Mouse (Mus musculus): ENCODE measurements around the gene 1110051M20Rik. TPM values are rescaled to one million over a fixed set of nuclear protein-coding genes. Genes with fewer than 3 reads are reported as not detected.

Gene 1110051M20Rik
- polyA plus RNA-seq, 1 experiment from 2014 or later = 102 TPM

GRCm38 (mm10) chr2:91308680-91309079 lies 135.8 kb downstream of the 1110051M20Rik start:
- H3K9me3 ChIP-seq (ENCODE audit: control insufficient read depth, low read length) = no peaks in the 10 kb centered on the region
- H3K36me3 ChIP-seq (ENCODE audit: control insufficient read depth, insufficient read depth, low read length) = no peaks in the 10 kb centered on the region
- H3K4me3 ChIP-seq (ENCODE audit: low read depth, low read length) = no peak overlapping the region
- H3K27ac ChIP-seq (ENCODE audit: low read depth, low read length) = no peak overlapping the region
- 0 out of 2 replicates have a peak, but pooled peaks cover 3% of the 10 kb centered on the region for H3K4me1 ChIP-seq (replicated peaks; ENCODE audit: control insufficient read depth, insufficient read depth, low read length)
- 55% methylated on average over 5 of the region's 5 CpGs for WGBS
- no peaks in the 10 kb centered on the region for H3K27me3 ChIP-seq (ENCODE audit: control insufficient read depth, insufficient read depth, low read length)
- no peak overlapping the region for H3K9ac ChIP-seq (ENCODE audit: low read length)
- H3K4me2 ChIP-seq (ENCODE audit: low read depth, low read length, severe bottlenecking) = no peak overlapping the region
- DNase-seq (ENCODE audit: low spot score) (no peak), ATAC-seq (replicated peaks; ENCODE audit: low FRiP score) (no peak)

DNA sequence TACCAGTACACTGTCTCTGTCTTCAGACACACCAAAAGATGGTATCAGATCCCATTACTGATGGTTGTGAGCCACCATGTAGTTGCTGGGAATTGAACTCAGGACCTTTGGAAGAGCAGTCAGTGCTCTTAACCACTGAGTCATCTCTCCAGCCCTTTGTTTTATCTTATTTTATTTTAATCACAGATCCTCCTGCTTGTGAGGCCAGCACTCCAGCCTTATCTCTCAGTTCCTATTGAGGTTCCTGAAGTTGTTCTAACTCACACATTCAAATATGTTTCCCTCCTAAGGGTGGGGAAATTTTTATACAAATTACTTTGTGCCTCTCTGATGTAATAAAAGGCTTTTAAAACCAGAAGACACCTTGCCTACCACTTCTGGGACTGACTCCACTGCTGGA lies 137.9 kb downstream of the 1110051M20Rik start:
- H3K27me3 ChIP-seq (ENCODE audit: control insufficient read depth, insufficient read depth, low read length) = no peaks in the 10 kb centered on the region
- H3K4me2 ChIP-seq (ENCODE audit: low read depth, low read length, severe bottlenecking) = no peak overlapping the region
- no peaks in the 10 kb centered on the region for H3K9me3 ChIP-seq (ENCODE audit: control insufficient read depth, low read length)
- no peak overlapping the region for H3K27ac ChIP-seq (ENCODE audit: low read depth, low read length)
- no peaks in the 10 kb centered on the region for H3K36me3 ChIP-seq (ENCODE audit: control insufficient read depth, insufficient read depth, low read length)
- no peak for DNase-seq (ENCODE audit: low spot score)
- no peak overlapping the region for H3K9ac ChIP-seq (ENCODE audit: low read length)
- no peak for ATAC-seq (replicated peaks; ENCODE audit: low FRiP score)
- H3K4me1 ChIP-seq (replicated peaks; ENCODE audit: control insufficient read depth, insufficient read depth, low read length) = no peaks in the 10 kb centered on the region
- H3K4me3 ChIP-seq (ENCODE audit: low read depth, low read length) = no peak overlapping the region

- no peaks in the 10 kb centered on the region for H3K9me3 ChIP-seq (ENCODE audit: control insufficient read depth, low read length)
- no peaks in the 10 kb centered on the region for H3K4me1 ChIP-seq (replicated peaks; ENCODE audit: control insufficient read depth, insufficient read depth, low read length)
- no peaks in the 10 kb centered on the region for H3K36me3 ChIP-seq (ENCODE audit: control insufficient read depth, insufficient read depth, low read length)
- no peaks in the 10 kb centered on the region for H3K27me3 ChIP-seq (ENCODE audit: control insufficient read depth, insufficient read depth, low read length)
- H3K4me2 ChIP-seq (ENCODE audit: low read depth, low read length, severe bottlenecking) = no peak overlapping the region
- ATAC-seq (replicated peaks; ENCODE audit: low FRiP score) = no peak
- WGBS = 92% methylated on average over 9 of the region's 9 CpGs
- DNase-seq (ENCODE audit: low spot score) = no peak
- H3K27ac ChIP-seq (ENCODE audit: low read depth, low read length) = no peak overlapping the region
- no peak overlapping the region for H3K9ac ChIP-seq (ENCODE audit: low read length)
- H3K4me3 ChIP-seq (ENCODE audit: low read depth, low read length) = no peak overlapping the region
Observed at GRCm38 (mm10) chr2:91305926-91306325, 138.6 kb downstream of the 1110051M20Rik start.

GRCm38 (mm10) chr2:91302845-91303244 lies 141.7 kb downstream of the 1110051M20Rik start:
- 85% methylated on average over 3 of the region's 3 CpGs for WGBS
- no peaks in the 10 kb centered on the region for H3K9me3 ChIP-seq (ENCODE audit: control insufficient read depth, low read length)
- ATAC-seq (replicated peaks; ENCODE audit: low FRiP score) = no peak

DNA sequence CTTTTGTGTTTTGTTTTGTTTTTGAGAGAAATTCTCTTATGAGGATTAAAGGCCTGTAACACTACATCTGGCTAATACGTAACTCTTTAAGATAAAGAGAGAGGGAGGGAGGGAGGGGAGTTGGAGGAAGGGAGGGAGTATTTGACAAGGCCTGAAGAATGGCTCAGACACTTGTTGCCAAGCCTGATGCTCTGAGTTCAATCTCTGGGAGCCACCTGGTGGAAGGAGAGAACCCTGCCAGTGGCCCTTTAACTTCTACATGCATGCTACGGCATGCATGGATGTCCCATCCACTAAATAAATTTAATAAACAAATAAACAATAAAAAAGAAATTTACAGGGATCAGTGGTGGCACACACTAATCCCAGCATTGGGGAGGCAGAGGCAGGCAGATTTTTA lies 142.7 kb downstream of the 1110051M20Rik start:
- no peaks in the 10 kb centered on the region for H3K27me3 ChIP-seq (ENCODE audit: control insufficient read depth, insufficient read depth, low read length)
- WGBS = 82% methylated on average over 2 of the region's 2 CpGs
- H3K27ac ChIP-seq (ENCODE audit: low read depth, low read length) = no peak overlapping the region
- no peaks in the 10 kb centered on the region for H3K9me3 ChIP-seq (ENCODE audit: control insufficient read depth, low read length)
- no peak overlapping the region for H3K4me2 ChIP-seq (ENCODE audit: low read depth, low read length, severe bottlenecking)
- no peak overlapping the region for H3K4me3 ChIP-seq (ENCODE audit: low read depth, low read length)
- no peak for ATAC-seq (replicated peaks; ENCODE audit: low FRiP score)
- no peaks in the 10 kb centered on the region for H3K36me3 ChIP-seq (ENCODE audit: control insufficient read depth, insufficient read depth, low read length)
- DNase-seq (ENCODE audit: low spot score) = no peak
- no peak overlapping the region for H3K9ac ChIP-seq (ENCODE audit: low read length)
- H3K4me1 ChIP-seq (replicated peaks; ENCODE audit: control insufficient read depth, insufficient read depth, low read length) = no peaks in the 10 kb centered on the region

More at GRCm38 (mm10) chr2:91302845-91303244, 141.7 kb downstream of the 1110051M20Rik start:
- Histone ChIP-seq H3K27ac (ENCODE audit: low read depth, low read length) (no peak overlapping the region), H3K9ac (ENCODE audit: low read length) (no peak overlapping the region), H3K4me2 (ENCODE audit: low read depth, low read length, severe bottlenecking) (no peak overlapping the region), H3K4me3 (ENCODE audit: low read depth, low read length) (no peak overlapping the region), H3K27me3 (ENCODE audit: control insufficient read depth, insufficient read depth, low read length) (no peaks in the 10 kb centered on the region), H3K36me3 (ENCODE audit: control insufficient read depth, insufficient read depth, low read length) (no peaks in the 10 kb centered on the region), H3K4me1 (replicated peaks; ENCODE audit: control insufficient read depth, insufficient read depth, low read length) (no peaks in the 10 kb centered on the region)
- DNase-seq (ENCODE audit: low spot score) = no peak

- Histone ChIP-seq H3K27ac (ENCODE audit: low read depth, low read length) (no peak overlapping the region), H3K4me2 (ENCODE audit: low read depth, low read length, severe bottlenecking) (no peak overlapping the region), H3K27me3 (ENCODE audit: control insufficient read depth, insufficient read depth, low read length) (no peaks in the 10 kb centered on the region), H3K4me3 (ENCODE audit: low read depth, low read length) (no peak overlapping the region), H3K9me3 (ENCODE audit: control insufficient read depth, low read length) (no peaks in the 10 kb centered on the region), H3K36me3 (ENCODE audit: control insufficient read depth, insufficient read depth, low read length) (no peaks in the 10 kb centered on the region), H3K9ac (ENCODE audit: low read length) (no peak overlapping the region), H3K4me1 (replicated peaks; ENCODE audit: control insufficient read depth, insufficient read depth, low read length) (no peaks in the 10 kb centered on the region)
- ATAC-seq (replicated peaks; ENCODE audit: low FRiP score) (no peak), DNase-seq (ENCODE audit: low spot score) (no peak)
- 92% methylated on average over 2 of the region's 2 CpGs for WGBS
Observed at GRCm38 (mm10) chr2:91300784-91301183, 143.7 kb downstream of the 1110051M20Rik start.

GRCm38 (mm10) chr2:91299156-91299555 lies 145.3 kb downstream of the 1110051M20Rik start:
- ATAC-seq (replicated peaks; ENCODE audit: low FRiP score) (no peak), DNase-seq (ENCODE audit: low spot score) (no peak)
- 56% methylated on average over 3 of the region's 3 CpGs for WGBS
- H3K4me2 ChIP-seq (ENCODE audit: low read depth, low read length, severe bottlenecking) = no peak overlapping the region
- no peak overlapping the region for H3K4me3 ChIP-seq (ENCODE audit: low read depth, low read length)
- H3K36me3 ChIP-seq (ENCODE audit: control insufficient read depth, insufficient read depth, low read length) = no peaks in the 10 kb centered on the region
- no peaks in the 10 kb centered on the region for H3K9me3 ChIP-seq (ENCODE audit: control insufficient read depth, low read length)
- H3K9ac ChIP-seq (ENCODE audit: low read length) = no peak overlapping the region
- no peak overlapping the region for H3K27ac ChIP-seq (ENCODE audit: low read depth, low read length)
- H3K4me1 ChIP-seq (replicated peaks; ENCODE audit: control insufficient read depth, insufficient read depth, low read length) = no peaks in the 10 kb centered on the region
- no peaks in the 10 kb centered on the region for H3K27me3 ChIP-seq (ENCODE audit: control insufficient read depth, insufficient read depth, low read length)

- Histone ChIP-seq H3K4me1 (replicated peaks; ENCODE audit: control insufficient read depth, insufficient read depth, low read length) (no peaks in the 10 kb centered on the region), H3K9ac (ENCODE audit: low read length) (no peak overlapping the region), H3K27me3 (ENCODE audit: control insufficient read depth, insufficient read depth, low read length) (no peaks in the 10 kb centered on the region), H3K4me2 (ENCODE audit: low read depth, low read length, severe bottlenecking) (no peak overlapping the region), H3K27ac (ENCODE audit: low read depth, low read length) (no peak overlapping the region), H3K9me3 (ENCODE audit: control insufficient read depth, low read length) (no peaks in the 10 kb centered on the region), H3K4me3 (ENCODE audit: low read depth, low read length) (no peak overlapping the region), H3K36me3 (ENCODE audit: control insufficient read depth, insufficient read depth, low read length) (no peaks in the 10 kb centered on the region)
- ATAC-seq (replicated peaks; ENCODE audit: low FRiP score) = no peak
- WGBS = 86% methylated on average over 5 of the region's 5 CpGs
- no peak for DNase-seq (ENCODE audit: low spot score)
Observed at GRCm38 (mm10) chr2:91295895-91296294, 148.6 kb downstream of the 1110051M20Rik start.

DNA sequence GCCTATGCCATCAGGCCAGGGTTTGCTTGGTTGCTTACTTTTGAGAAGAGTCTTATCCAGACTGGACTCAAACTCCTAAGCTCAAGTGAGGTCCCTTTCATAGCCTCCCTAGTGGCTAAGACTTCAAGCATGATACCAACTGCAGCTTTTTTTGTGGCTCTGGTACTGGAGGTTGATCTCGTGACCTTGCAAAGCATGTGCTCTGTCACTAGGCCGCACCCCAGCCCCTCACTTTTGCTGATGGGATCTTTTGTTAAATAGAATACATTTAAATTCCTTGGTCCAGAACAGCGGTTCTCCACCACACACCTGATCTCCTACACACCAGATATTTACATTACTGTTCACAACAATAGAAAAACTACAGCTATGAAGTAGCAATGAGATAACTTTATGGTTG lies 150.3 kb downstream of the 1110051M20Rik start:
- no peak overlapping the region for H3K4me3 ChIP-seq (ENCODE audit: low read depth, low read length)
- H3K9me3 ChIP-seq (ENCODE audit: control insufficient read depth, low read length) = no peaks in the 10 kb centered on the region
- ATAC-seq (replicated peaks; ENCODE audit: low FRiP score) = no peak
- H3K4me2 ChIP-seq (ENCODE audit: low read depth, low read length, severe bottlenecking) = no peak overlapping the region
- 89% methylated on average over 3 of the region's 3 CpGs for WGBS
- H3K27me3 ChIP-seq (ENCODE audit: control insufficient read depth, insufficient read depth, low read length) = no peaks in the 10 kb centered on the region
- H3K36me3 ChIP-seq (ENCODE audit: control insufficient read depth, insufficient read depth, low read length) = no peaks in the 10 kb centered on the region
- no peak for DNase-seq (ENCODE audit: low spot score)
- H3K4me1 ChIP-seq (replicated peaks; ENCODE audit: control insufficient read depth, insufficient read depth, low read length) = no peaks in the 10 kb centered on the region
- H3K27ac ChIP-seq (ENCODE audit: low read depth, low read length) = no peak overlapping the region
- H3K9ac ChIP-seq (ENCODE audit: low read length) = no peak overlapping the region
